Mouse (Mus musculus) cerebellum, postnatal 25 days (tissue): ENCODE results near the gene Gpr45.
A peak's percentile ranks its signal among the peaks of the same experiment; 100 is the strongest.

ENCODE experiments used
- DNase-seq, 2 experiments: peaks; one replicate each; pipeline ENCODE4 v3.0.0; 2021; ENCODE audit warnings: mixed read lengths in 2 of 2

The Gpr45 gene

DNA sequence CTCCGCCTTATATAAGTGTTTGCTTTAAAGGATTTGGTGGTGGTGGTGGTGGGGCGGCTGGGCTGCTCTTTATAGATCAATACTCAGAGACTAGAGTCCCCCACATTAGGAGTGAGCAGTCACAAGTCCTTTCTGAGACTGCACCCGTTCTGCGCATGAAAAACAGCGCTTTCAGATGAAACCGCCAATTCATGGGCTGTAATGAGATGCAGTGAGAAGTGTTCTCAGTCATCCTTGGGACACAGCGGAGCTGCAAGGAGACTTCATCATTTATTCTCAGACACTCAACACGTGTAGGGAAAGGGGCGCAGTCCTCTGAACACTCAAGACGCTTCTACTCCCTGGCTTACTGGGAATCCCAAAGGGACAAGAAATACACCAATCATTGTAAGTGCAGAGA lies 95.1 kb downstream of the Gpr45 start:
- DNase-seq = no peak

DNA sequence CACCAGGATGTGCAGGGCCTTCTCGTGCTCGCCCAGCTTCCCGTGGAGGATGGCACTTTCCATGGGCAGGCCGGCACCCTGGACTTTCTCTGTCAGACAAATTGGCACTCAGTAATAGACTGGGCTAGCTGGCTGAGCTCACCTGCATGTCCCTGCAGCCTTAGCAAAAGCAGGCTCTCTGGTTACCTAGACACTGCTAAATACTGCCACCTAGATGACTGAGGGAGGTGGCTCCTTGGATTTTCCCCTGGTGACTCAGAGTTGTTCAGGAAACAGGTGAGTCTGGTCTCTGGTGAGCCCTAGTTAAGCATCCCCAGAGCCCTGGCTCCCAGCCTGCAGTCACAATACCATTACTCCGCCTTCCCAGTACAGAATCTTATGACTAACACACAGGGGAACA lies 99.2 kb downstream of the Gpr45 start:
- no peak for DNase-seq

DNA sequence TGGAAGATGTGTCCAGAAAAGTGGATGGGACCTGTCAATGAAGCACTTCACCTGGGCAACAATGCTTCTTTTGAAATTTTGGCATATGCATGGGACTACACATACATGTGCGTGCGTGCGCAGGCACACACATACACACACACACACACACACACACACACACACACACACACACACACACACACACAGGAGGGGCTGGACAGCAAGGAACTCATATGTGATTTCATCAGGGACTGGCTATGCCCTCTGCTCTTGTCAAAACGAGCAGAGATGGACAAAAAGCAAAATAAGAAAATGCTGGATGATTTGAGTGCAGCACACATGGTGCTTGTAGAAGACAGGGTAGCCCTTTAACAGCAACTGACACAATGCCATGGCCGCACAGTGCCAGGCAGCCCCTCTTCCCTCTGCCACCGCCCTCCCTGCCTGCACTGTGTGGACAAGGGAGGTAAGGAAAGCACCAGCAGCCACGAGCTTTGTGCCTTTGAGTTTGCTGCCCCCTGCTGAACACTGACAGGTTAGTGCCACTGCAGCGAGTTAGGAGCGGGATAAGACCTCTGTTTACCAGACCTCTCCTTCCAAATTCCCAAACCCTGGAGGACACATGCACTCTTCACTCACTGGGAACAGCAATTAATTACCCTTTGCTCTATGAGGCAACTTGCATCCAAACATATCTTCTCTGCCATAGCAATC lies 113.1 kb downstream of the Gpr45 start:
- DNase-seq = peak; percentile 57 to 79

DNA sequence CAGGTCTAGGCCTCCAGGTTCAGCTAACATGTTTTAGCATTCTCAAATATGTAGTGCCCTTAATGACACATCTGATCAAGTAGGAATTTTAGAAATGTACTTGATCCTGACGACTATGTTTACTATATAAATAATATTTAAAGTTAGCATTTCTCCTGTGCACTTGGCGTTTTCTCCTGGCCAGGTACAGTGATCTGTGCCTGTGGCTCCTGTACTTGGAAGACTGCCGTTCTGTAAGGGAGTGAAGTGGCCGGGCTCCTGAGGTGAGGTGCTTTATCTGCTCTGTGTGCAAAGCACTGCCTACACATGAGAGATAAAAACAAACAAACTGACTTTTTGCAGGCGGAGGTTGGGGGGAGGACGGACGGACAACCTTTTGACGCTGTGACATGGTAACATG lies 113.9 kb downstream of the Gpr45 start:
- no peak for DNase-seq

DNA sequence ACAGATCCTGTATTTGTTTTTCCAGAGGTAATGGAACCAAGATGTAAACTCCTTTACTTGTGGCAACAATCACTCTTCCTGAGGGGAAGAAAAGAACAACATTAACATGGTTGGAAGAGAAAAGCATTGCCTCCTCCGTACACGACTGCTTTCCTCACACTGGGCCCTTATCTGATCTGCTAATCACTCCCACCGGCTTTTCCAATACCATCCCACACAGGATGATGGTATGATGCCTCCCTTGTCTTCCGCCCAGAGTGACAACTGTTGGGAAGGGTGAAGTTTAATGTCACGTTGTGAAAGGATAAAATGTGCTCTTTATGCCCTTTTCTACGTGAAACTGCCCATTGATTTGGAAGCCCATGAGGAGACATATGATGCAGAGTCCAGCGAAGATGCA lies 114.9 kb downstream of the Gpr45 start:
- no peak for DNase-seq

DNA sequence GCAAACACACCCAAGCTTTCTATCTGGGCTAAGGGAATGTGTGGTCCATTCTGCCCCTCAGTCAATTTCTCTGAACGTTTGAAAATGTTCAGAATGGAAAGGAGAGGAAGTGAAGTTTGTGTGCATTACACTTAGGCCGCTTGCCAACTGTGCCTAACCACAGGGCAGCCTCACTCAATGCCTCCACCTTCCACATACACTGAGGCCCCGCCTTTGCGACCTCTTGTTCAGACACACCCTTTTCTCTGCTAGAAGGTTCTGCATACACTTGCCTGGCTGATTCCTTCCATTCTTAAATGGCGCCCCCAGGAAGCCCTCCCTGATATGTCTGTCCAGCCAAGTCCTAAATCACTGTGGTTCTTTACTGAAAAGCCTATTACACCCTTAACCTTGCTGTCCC lies 118.1 kb downstream of the Gpr45 start:
- no peak for DNase-seq

DNA sequence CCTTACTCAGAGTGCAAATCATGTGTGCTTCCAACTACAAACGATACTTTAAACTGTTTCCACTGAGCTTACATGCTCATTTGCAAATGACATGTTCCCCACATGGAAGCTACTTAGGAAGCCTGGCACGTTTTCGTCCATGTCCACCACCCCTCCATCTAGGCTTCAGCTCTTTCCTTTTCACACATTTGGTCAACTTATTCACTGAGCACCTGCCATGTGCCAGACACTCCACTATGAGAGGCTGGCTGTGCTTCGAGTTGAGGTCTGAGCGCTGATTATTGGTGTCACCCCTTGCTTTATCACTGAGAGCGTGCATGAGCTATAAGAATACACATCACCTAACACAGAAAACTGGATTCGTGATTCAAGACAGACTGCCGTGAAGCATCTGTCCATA lies 119.4 kb downstream of the Gpr45 start:
- no peak for DNase-seq

DNA sequence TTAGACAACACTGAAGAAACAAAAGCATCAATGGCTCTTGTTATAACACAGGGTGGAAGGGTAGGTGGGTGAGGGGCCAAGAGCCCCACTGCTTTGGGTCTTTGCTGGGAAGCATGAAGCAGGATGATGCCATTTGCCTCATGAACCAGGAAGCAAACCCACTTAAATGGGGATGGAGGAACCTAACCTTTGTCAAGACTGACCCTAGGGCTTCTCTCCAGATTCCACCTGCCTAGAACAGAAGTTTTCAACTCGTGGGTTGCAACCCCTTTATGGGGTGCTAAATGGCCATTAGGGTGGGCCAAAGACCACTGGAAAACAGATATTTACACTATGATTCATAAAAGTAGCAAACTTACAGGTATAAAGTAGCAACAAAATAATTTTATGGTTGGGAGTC lies 119.9 kb downstream of the Gpr45 start:
- no peak for DNase-seq

DNA sequence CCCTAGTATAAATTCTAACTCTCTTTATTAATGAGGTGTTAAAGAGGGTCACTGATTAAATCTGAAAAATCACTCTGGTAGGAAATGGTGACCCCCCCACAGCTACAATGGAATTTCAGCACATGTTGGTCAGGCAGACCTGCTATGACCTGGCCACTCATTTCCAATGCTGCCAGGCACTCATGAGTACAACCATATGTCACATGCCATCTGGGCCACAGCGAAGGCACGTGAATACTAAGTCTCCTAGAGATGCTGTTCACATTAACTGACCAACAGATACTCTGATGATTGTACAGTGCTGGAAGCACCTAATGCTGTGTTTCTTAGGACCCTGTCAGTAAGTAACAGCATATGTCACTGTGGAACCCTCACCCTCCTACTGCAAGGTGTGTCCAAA lies 122.1 kb downstream of the Gpr45 start:
- peak; percentile 66 to 79 for DNase-seq

DNA sequence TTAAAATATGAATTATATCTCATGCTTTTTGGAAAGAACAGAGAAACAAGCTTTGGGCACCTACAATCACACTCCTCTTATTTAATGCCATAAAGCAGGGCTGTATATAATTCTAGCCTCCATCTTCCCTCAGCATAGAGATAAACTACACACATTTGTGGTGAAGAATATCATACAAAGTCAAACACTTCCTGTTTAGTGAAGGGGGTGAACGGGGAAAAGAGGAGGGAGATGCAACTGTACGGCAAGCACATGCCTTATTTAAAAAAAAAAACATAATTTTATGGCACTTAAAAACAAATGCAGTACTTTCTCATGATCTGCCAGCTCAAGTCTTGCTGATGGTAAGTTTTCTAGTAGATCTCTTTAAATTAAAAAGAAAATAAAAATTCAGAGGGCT lies 125.5 kb downstream of the Gpr45 start:
- DNase-seq = no peak

DNA sequence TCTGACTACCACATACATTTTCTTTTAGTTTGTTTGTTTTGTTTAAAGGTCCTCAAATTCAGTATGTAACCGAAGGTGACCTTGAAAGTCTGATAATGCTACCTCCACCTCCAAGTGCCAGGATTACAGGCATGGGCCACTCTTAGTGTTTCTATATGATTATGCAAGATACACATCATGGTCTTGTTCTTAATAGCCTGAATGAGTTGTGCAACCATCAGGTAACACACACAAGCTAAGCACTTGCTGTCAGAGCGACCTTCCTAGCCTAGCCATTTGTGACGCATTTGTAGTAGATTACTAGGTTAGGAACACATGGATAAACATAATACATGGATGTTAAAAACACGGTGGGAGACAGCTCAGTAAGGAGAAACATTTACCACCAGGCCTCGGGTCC lies 130.3 kb downstream of the Gpr45 start:
- DNase-seq = no peak
